Mouse (Mus musculus): ENCODE measurements at regions not wholly inside any gene's neighbourhood (a gene's known extent, or its start where the extent isn't known, plus 50 kb on each side); places are given as distances from the start of the nearest gene placed in this dataset.
A peak's percentile ranks its signal among the peaks of the same experiment; 100 is the strongest.

- peak; percentile 88 for ATAC-seq (ENCODE audit: insufficient number of reproducible peaks, low FRiP score, low TSS enrichment)
Observed at GRCm38 (mm10) chr15:30029257-30029899, 143.0 kb upstream of the Ctnnd2 start.

DNA sequence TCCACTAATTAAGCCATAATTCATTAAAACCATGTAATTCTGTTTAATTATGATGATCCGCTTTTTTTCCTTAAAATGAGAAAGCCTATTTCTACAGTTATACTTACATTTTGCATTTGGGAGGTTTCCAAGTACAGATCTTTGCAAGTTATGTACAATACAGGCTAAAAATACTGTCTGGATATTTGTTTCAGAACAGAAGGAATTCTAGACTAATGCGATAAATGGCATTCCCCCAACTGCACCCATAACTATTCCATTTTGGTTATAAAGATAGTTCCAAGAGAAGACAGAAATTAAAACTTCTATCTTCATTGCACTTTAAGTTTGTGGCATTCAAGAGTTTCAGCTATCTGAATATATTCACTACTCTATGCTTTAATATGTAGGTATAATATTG lies 137.0 kb upstream of the Ctnnd2 start:
- ATAC-seq (ENCODE audit: insufficient number of reproducible peaks, low FRiP score, low TSS enrichment) = no peak

DNA sequence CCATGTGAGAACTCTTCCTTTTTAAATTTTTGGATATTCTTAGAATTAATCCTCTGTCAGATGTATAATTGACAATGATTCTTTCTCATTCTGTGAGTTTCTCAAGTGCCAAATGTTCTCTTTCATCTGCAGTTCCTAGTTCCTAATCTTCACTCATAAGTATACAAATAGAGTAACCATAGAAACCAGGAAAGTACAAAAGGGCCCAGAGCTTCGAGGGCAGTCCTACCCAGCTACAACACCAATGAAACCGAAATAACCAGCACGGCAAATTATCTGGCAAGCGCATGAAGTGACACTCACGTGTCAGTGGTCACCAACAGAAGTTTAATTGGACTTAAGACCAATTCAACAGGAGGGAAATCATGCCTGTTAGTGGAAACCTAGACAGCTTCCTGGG lies 121.5 kb upstream of the Ctnnd2 start:
- no peak for ATAC-seq (ENCODE audit: insufficient number of reproducible peaks, low FRiP score, low TSS enrichment)

- no peak for ATAC-seq (ENCODE audit: insufficient number of reproducible peaks, low FRiP score, low TSS enrichment)
Observed at GRCm38 (mm10) chr15:30059808-30060207, 112.6 kb upstream of the Ctnnd2 start.

DNA sequence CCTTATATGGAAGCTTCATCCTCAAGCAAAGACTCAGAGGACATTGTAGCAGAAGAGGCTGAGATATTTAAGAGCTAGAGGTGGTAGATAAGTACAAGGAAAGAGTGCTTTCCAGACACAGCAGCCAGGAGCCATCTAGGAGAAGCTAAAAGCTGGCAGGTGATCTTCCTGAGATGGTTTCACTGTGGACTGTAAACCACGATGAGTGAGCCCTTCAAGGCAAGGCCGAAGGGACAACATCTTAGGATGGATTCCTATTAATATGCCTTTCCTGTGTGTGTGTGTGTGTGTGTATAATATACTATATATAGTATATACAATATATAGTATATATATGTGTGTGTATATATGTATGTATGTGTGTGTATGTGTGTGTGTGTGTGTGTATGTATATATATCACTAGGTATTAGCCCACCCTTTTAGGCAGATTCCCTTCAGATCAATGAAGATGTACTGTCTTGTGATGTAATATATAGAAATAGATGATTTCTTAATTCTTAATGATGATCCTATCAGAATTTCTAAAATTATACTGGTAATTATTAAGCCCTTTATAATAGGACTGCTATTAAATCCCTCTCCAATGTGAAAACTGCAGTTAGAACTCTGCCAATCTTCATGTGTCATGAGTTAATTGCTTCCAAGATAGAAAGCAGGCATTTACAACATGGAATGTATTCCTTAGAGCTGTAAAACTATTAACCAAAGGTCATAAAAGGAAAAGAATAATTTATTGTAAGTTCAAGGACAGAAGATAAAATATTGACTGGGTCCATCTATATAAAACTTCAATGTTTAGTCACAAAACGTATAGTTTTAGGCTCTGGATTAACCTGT lies 111.7 kb upstream of the Ctnnd2 start:
- no peak for ATAC-seq (ENCODE audit: insufficient number of reproducible peaks, low FRiP score, low TSS enrichment)

DNA sequence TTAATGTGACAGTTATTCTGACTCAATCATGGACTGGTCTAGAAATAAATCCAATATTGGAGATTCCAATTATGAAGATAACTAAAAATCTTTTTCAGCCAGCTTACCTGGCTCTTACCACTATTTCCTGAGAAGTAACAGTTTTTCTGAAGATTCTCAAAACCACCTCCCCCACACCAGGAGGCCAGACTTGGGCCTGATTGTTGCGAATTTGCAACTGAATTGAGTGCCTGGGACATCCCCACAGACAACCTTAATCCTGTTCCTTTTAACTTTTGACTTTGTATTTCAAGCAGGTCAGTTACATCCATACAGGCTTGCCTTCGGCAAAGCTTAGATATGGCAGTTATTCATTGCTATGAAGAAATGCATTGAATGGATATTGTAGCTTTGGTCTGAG lies 100.7 kb upstream of the Ctnnd2 start:
- ATAC-seq (ENCODE audit: insufficient number of reproducible peaks, low FRiP score, low TSS enrichment) = no peak

DNA sequence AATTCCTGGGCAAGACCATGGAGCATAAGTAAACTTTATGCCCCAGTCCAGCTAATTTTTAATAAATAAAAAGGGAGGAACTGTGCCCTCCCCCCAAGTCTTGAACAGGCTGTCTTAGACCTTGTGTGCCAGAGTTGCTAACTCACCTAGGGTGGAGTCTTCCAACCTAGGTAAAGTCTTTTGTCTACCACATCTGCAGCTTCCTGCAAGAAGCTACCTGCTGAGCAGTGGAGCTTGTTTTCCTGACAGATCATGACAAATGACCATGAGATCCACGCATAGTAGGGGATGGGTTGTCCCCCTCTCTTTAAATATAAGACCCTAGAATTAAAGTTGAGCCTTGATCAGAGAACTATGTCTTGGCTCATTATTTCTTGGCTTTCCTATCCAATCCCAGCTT lies 100.1 kb upstream of the Ctnnd2 start:
- no peak for ATAC-seq (ENCODE audit: insufficient number of reproducible peaks, low FRiP score, low TSS enrichment)

- ATAC-seq (ENCODE audit: insufficient number of reproducible peaks, low FRiP score, low TSS enrichment) = no peak
Observed at GRCm38 (mm10) chr15:30087120-30087519, 85.3 kb upstream of the Ctnnd2 start.

DNA sequence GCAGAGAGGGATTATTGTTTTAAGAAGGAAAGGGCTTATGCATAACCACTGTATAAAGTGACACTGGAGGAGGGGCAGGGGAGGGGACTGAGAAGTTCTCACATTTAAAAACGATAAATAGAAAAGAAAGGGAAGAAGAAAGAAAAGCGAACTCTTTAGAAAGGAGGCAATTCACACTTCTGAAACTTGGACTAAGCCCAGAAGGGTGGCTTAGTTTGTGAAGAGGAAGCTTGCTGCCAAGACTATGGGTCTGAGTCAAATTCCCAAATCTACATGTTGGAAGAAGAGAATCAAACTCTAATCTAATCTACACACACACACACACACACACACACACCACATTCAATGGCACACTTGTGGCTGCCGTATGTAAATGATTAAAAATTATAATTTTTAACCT lies 50.3 kb upstream of the Ctnnd2 start:
- ATAC-seq (ENCODE audit: insufficient number of reproducible peaks, low FRiP score, low TSS enrichment) = no peak

All from cerebellum, adult (tissue).